Mouse (Mus musculus) bone marrow, adult 2 months (tissue): Measurements from ENCODE around the gene Prpf4. TPM values are rescaled to one million over a fixed set of nuclear protein-coding genes. Genes with fewer than 3 reads are reported as not detected.

Experiments
- H3K27ac ChIP-seq: fragments of 200-500 bp; 2 replicates; pipeline ENCODE4 v1.5.1; 2012; ENCODE audit warnings: low read depth, mild to moderate bottlenecking, control low read depth, inconsistent platforms, low read length; ENCODE audit not compliant: control insufficient read depth, poor library complexity, insufficient read depth
- H3K4me1 ChIP-seq: fragments of 200-500 bp; 2 replicates; pipeline ENCODE4 v1.6.1; 2011; ENCODE audit warnings: low read length; ENCODE audit not compliant: control insufficient read depth, insufficient read depth
- H3K4me3 ChIP-seq: fragments of 200-500 bp; replicated peaks from 2 replicates; pipeline ENCODE3; 2011; ENCODE audit warnings: mild to moderate bottlenecking, low read depth, low read length, control low read depth; ENCODE audit not compliant: control insufficient read depth
- CTCF ChIP-seq: fragments of 200-500 bp; IDR thresholded peaks from 2 replicates; pipeline ENCODE4 v1.5.1; 2011; ENCODE audit warnings: low read length, control low read depth; ENCODE audit not compliant: control insufficient read depth, insufficient read depth
- POLR2A ChIP-seq: fragments of 200-500 bp; IDR thresholded peaks from 2 replicates; pipeline ENCODE4 v1.6.1; 2011; ENCODE audit warnings: low read depth, mild to moderate bottlenecking, control low read depth, low read length, borderline replicate concordance; ENCODE audit not compliant: control insufficient read depth
- WGBS: fragments of 180-500 bp; shearing (Covaris S2); methylation state at CpG from one replicate; pipeline ENCODE4 v1.1.7; 2018; 5-methylcytosine and 5-hydroxymethylcytosine counted together
- polyA plus RNA-seq: library from polyadenylated mRNA; stranded (reverse); fragments of >200 nt; gene quantifications from 2 replicates; pipeline ENCODE4 v1.2.4, GENCODE M21; 2011; ENCODE audit warnings: low replicate concordance; ENCODE audit not compliant: missing spikeins, insufficient read depth, insufficient read length

Prpf4 gene
- polyA plus RNA-seq, 1 experiment = 13.7 TPM

DNA sequence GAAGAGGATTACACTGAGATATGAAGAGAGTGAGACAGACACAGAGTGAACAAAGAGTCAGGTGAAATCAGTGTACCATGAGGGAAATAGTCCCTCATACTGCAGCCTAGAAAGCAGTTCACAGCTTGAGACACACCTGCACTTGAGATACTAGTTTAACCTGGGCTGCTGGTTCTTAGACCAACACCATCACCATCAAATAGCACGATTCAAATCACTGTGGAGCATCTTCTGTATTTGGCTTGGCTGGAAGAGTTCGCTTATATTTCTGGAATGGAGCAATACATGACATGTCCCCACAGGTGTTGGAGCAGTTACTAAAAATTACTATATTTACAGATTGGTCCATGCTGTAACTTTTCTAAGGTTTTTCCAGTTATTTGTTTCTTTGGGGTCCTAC lies 32.5 kb upstream of the Prpf4 start:
- H3K4me1 ChIP-seq = no peaks in the 10 kb centered on the region
- H3K4me3 ChIP-seq = no peak overlapping the region
- WGBS = 84% methylated on average over 2 of the region's 2 CpGs
- no peak for TF ChIP-seq POLR2A
- no peak for TF ChIP-seq CTCF
- no peak overlapping the region for H3K27ac ChIP-seq

DNA sequence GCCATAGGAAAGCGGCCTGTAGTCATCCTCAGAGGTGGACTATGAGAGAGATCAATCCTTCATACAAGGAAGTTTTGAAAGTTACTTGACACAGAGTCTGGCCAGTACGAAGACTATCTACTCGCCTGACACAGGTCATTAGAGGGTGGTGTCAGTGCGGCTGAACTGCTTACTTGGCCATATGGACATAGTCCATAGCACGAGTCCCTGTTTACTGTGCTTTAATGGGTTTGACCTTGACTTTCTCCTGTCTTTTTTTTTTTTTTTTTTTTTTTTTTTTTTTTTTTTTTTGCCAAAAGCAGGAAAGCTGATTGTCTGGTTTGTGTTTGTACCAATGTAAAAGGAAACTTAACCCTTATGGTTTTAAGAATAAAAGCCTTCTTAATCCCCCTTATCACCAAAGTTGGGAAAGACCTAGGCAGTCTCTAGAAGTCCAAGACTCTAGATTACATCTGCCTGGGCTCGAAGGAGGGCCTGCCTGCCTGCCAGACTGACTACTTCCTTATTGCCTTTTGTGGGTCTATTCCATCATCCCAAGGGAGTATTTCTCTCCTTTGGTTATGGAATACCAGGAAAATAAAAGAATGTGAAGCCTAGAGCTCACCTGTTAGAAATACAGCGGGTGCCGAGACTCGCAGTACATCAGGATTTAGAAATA lies 28.7 kb upstream of the Prpf4 start:
- WGBS = 82% methylated on average over 9 of the region's 9 CpGs
- Histone ChIP-seq H3K27ac (no peak overlapping the region), H3K4me1 (no peaks in the 10 kb centered on the region), H3K4me3 (no peak overlapping the region)
- TF ChIP-seq CTCF (no peak), POLR2A (no peak)

GRCm38 (mm10) chr4:62383207-62383606 lies 25.4 kb upstream of the Prpf4 start:
- no peak for TF ChIP-seq CTCF
- no peak for TF ChIP-seq POLR2A
- no peak overlapping the region for H3K4me3 ChIP-seq
- no peaks in the 10 kb centered on the region for H3K4me1 ChIP-seq
- WGBS = 67% methylated on average over 6 of the region's 6 CpGs
- H3K27ac ChIP-seq = no peak overlapping the region

DNA sequence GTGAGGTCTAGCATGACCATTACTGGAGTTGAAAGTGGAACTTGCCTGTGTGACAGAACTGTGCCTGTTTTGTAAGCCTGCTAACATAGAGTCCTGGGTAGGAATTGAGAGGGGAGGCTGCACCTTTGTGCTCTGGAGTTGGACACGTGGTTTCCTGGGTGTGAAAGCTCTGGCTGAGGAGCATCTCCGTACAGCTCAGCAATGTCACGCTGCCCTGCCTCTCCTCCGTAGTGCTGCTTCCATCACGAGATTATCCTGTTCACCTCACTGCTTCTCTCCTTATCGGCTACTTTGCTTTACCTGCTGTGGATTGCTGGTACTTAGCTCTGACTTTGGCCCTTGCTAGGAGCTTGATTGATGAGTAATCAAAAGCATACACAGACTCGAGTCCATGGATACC lies 24.8 kb upstream of the Prpf4 start:
- TF ChIP-seq POLR2A (no peak), CTCF (no peak)
- H3K4me3 ChIP-seq = no peak overlapping the region
- 83% methylated on average over 7 of the region's 7 CpGs for WGBS
- H3K27ac ChIP-seq = no peak overlapping the region
- no peaks in the 10 kb centered on the region for H3K4me1 ChIP-seq

DNA sequence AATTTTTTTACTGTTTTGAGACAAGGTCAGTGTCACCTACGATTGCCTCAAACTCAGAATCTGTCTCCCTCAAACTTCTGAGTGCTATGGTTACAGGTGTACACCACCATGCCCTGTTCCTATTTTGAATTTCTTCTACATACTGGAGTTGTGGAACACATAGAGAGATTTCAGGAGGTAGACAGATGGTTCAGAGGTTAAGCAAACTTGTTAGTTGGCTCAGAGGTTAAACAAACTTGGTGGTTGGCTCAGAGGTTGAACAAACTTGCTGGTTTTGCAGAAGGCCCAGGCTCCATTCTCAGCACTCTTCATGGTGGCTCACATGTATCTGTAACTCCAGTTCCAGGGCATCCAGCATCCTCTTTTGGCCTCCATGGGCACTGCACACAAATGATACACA lies 24.4 kb upstream of the Prpf4 start:
- Histone ChIP-seq H3K27ac (no peak overlapping the region), H3K4me3 (no peak overlapping the region), H3K4me1 (no peaks in the 10 kb centered on the region)
- no peak for TF ChIP-seq POLR2A
- no peak for TF ChIP-seq CTCF
- WGBS = 89% methylated on average over 1 of the region's 1 CpGs

- TF ChIP-seq CTCF (no peak), POLR2A (no peak)
- Histone ChIP-seq H3K4me3 (no peak overlapping the region), H3K27ac (no peak overlapping the region), H3K4me1 (no peaks in the 10 kb centered on the region)
- 81% methylated on average over 7 of the region's 7 CpGs for WGBS
Observed at GRCm38 (mm10) chr4:62385439-62385838, 23.2 kb upstream of the Prpf4 start.

DNA sequence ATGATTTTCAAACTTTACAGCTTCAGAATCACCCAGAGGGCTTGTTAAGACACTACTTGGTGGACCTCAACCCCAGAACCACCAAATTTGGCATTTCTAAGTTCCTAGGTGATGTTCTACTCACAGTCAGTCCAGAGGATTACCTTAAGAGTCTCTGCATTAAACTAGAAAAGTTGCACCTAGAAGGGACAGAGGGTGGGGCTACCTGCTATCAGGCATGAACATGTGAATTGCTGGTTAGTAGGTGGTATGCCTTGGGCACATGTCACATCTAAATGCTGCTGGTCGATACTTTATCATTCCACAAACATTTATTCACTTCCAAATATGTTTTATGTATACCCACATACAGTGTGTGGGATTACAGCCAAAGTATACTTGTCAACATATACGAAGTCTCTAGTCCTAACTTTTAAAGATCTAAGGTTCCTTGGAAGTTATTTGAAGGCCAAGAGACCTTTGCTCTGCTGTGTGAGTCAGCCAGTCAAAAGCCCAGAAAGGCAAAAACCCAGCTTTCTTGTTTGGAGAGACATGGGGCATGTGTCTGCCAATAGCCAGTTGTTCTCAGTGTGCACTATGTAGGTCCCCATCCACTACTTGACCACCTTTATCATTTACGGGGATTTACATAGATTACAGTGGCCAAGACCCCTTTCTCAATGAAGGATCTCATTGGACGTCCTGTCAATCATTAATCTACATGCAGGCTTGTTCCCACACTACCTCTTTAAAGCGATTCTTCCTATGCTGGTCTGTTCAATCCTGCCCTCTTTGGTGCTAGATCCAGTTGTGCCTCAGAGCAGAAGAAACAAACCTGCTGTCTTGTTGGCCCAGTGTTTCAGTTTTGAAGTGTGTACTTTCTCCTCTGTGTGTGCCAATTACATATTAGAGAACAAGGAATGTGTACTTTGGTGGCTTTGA lies 18.7 kb upstream of the Prpf4 start:
- no peak overlapping the region for H3K27ac ChIP-seq
- 80% methylated on average over 5 of the region's 5 CpGs for WGBS
- no peak for TF ChIP-seq POLR2A
- TF ChIP-seq CTCF = no peak

GRCm38 (mm10) chr4:62391892-62392291 lies 16.7 kb upstream of the Prpf4 start:
- peaks cover 6% of the 10 kb centered on the region for H3K4me1 ChIP-seq
- no peak overlapping the region for H3K4me3 ChIP-seq
- WGBS = 54% methylated on average over 7 of the region's 7 CpGs
- no peak overlapping the region for H3K27ac ChIP-seq
- TF ChIP-seq POLR2A = no peak
- peak; percentile 35; the same call in 1 of the 2 replicates for TF ChIP-seq CTCF

More for the DNA sequence above, 18.7 kb upstream of the Prpf4 start:
- peaks cover 4% of the 10 kb centered on the region for H3K4me1 ChIP-seq
- H3K4me3 ChIP-seq = no peak overlapping the region
